In the genomic region with DNA sequence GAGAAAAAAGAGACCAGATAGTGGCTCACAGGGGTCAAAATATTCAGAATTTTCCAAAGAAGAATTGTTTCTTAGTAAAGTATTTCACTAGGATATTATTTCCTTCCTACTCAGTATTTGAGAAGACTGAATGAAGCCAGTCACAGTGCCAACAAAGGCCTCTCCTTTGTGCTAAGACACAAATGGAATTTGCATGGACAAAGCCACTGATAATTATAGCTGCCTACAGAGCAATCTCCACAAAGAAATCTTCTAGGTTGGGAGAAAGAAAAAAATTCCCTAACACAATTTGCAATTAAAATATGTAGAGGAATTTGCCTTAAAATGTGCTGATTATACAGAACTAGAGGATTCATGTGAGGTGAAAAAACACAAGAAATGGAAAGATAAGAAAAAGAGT, we compare ENCODE assay signal across 20 mouse cellular contexts. TPM values are rescaled to one million over a fixed set of nuclear protein-coding genes. Genes with fewer than 3 reads are reported as not detected.
"Had no signal": no experiment of that assay in that cellular context is flagged by ENCODE, and none has a peak within 500 bp of the region (broad histone marks: within the 10 kb centered on the region; RNA-seq: fewer than 3 reads in every experiment).

No protein-coding gene starts in this region.

- H3K27me3 ChIP-seq: liver, embryonic 15.5 days; midbrain, embryonic 12.5 days had no signal

- H3K4me1 ChIP-seq: limb, embryonic 10.5 days; liver, embryonic 15.5 days had no signal

- DNase-seq: kidney, postnatal 36 days; lung, adult 2 months; lung, postnatal 36 days; thymus, postnatal 4 days had no signal

- H3K9ac ChIP-seq: liver, embryonic 15.5 days; midbrain, embryonic 12.5 days had no signal

- H3K4me3 ChIP-seq: limb, embryonic 10.5 days; liver, embryonic 15.5 days; midbrain, embryonic 12.5 days; myocyte had no signal

- ATAC-seq: lung, postnatal 0 days had no signal

- H3K27ac ChIP-seq: kidney, postnatal 0 days; limb, embryonic 10.5 days; liver, embryonic 15.5 days; stomach, postnatal 0 days had no signal

- H3K9me3 ChIP-seq: limb, embryonic 10.5 days; liver, embryonic 15.5 days; midbrain, embryonic 12.5 days had no signal

- H3K4me2 ChIP-seq: liver, embryonic 11.5 days; liver, embryonic 15.5 days; midbrain, embryonic 12.5 days had no signal

- H3K36me3 ChIP-seq: liver, embryonic 15.5 days had no signal

RNA-seq across cellular contexts. Expression of a gene that starts 45.3 kb away (rescaled TPM):
- total RNA-seq: layer of hippocampus, adult 18-20 months; layer of hippocampus, postnatal 14 days; left cerebral cortex, adult 18-20 months; left cerebral cortex, postnatal 14 days; megakaryocyte progenitor cell, adult 5-6 weeks; neutrophil, adult 5-6 weeks had no signal
- polyA plus RNA-seq: kidney, postnatal 0 days; limb, embryonic 10.5 days; limb, embryonic 14.5 days; liver, embryonic 11.5 days; liver, embryonic 15.5 days; lung, postnatal 0 days; midbrain, embryonic 12.5 days; neural tube, embryonic 11.5 days; stomach, postnatal 0 days had no signal
